Mouse (Mus musculus) CH12.LX (cell line): ENCODE measurements at regions not wholly inside any gene's neighbourhood (a gene's known extent, or its start where the extent isn't known, plus 50 kb on each side); places are given as distances from the start of the nearest gene placed in this dataset.

Source experiments
- DNase-seq: peaks from one replicate; pipeline ENCODE4 v3.0.0-alpha.2; 2013; ENCODE audit errors: extremely low read depth
- H3K27ac ChIP-seq: 2 replicates; pipeline ENCODE4 v1.5.1; 2012; ENCODE audit warnings: low read depth, mild to moderate bottlenecking, control low read depth, moderate library complexity; ENCODE audit not compliant: insufficient read depth
- H3K27me3 ChIP-seq: replicated peaks from 2 replicates; pipeline ENCODE3; 2012; ENCODE audit warnings: inconsistent platforms
- H3K36me3 ChIP-seq, 2 experiments: replicated peaks in 1 of 2; 2 replicates each; pipeline versions ENCODE3 to v1.6.1; 2012; ENCODE audit warnings: inconsistent platforms in 1 of 2, low read length in 1 of 2, mild to moderate bottlenecking in 1 of 2, mixed read lengths in 1 of 2, moderate library complexity in 1 of 2; ENCODE audit not compliant: control insufficient read depth in 1 of 2, insufficient read depth in 1 of 2
- H3K4me1 ChIP-seq, 2 experiments: 2 replicates each; pipeline ENCODE4 v1.6.1; 2012; ENCODE audit warnings: inconsistent platforms in 1 of 2, moderate library complexity in 1 of 2; ENCODE audit not compliant: insufficient read depth in 2 of 2, control insufficient read depth in 1 of 2
- H3K4me2 ChIP-seq: 2 replicates; pipeline ENCODE4 v1.6.1; 2012; ENCODE audit warnings: low read depth, mild to moderate bottlenecking, control low read depth; ENCODE audit not compliant: poor library complexity, insufficient read depth, severe bottlenecking
- H3K4me3 ChIP-seq, 3 experiments: fragments of 150-350 bp in 1 of 3; sonication (generic) in 1 of 3; replicated peaks in 1 of 3; 2 replicates each; pipeline versions ENCODE3 to v1.5.1; 2011 to 2012; ENCODE audit warnings: low read depth in 2 of 3, low read length in 2 of 3, mild to moderate bottlenecking in 2 of 3, moderate library complexity in 2 of 3, control low read depth in 1 of 3, improper control_type of control experiment in 1 of 3, inconsistent platforms in 1 of 3, mixed read lengths in 1 of 3; ENCODE audit not compliant: poor library complexity in 1 of 3
- H3K79me2 ChIP-seq: replicated peaks from 2 replicates; pipeline ENCODE4 v1.6.1; 2012; ENCODE audit warnings: mild to moderate bottlenecking, moderate library complexity; ENCODE audit not compliant: control insufficient read depth, poor library complexity, insufficient read depth, severe bottlenecking; ENCODE audit errors: extremely low read depth
- H3K9ac ChIP-seq: 2 replicates; pipeline ENCODE4 v1.6.1; 2012; ENCODE audit warnings: low read depth, mild to moderate bottlenecking, control low read depth, moderate library complexity; ENCODE audit not compliant: insufficient read depth
- H3K9me3 ChIP-seq: replicated peaks from 2 replicates; pipeline ENCODE3; 2012; ENCODE audit warnings: low read length, inconsistent platforms, mixed read lengths
- CHD1 ChIP-seq: IDR thresholded peaks from 2 replicates; pipeline ENCODE4 v1.6.1; 2012; ENCODE audit warnings: low read depth, low read length, improper control_type of control experiment, inconsistent platforms
- CHD2 ChIP-seq: IDR thresholded peaks from 2 replicates; pipeline ENCODE4 v1.6.1; 2011; ENCODE audit warnings: low read length, improper control_type of control experiment
- CTCF ChIP-seq, 2 experiments: IDR thresholded peaks in 1 of 2; conservative IDR thresholded peaks in 1 of 2; 2 replicates each; pipeline ENCODE4 v1.5.1; 2011 to 2012; ENCODE audit warnings: low read depth in 2 of 2, low read length in 2 of 2, improper control_type of control experiment in 1 of 2, inconsistent platforms in 1 of 2, mild to moderate bottlenecking in 1 of 2, moderate library complexity in 1 of 2
- ELF1 ChIP-seq: IDR thresholded peaks from 2 replicates; pipeline ENCODE4 v1.6.1; 2014; ENCODE audit warnings: low read depth, mild to moderate bottlenecking, inconsistent platforms, low read length, improper control_type of control experiment
- EP300 ChIP-seq: IDR thresholded peaks from 2 replicates; pipeline ENCODE4 v1.6.1; 2011; ENCODE audit warnings: low read length, improper control_type of control experiment
- GABPA ChIP-seq: IDR thresholded peaks from 2 replicates; pipeline ENCODE4 v1.6.1; 2012; ENCODE audit warnings: low read depth, low read length, improper control_type of control experiment, inconsistent platforms; ENCODE audit not compliant: insufficient replicate concordance
- HCFC1 ChIP-seq: IDR thresholded peaks from 2 replicates; pipeline ENCODE4 v1.6.1; 2012; ENCODE audit warnings: low read depth, mild to moderate bottlenecking, inconsistent platforms, low read length, improper control_type of control experiment
- JUN ChIP-seq: IDR thresholded peaks from 2 replicates; pipeline ENCODE4 v1.6.1; 2011; ENCODE audit warnings: low read depth, mild to moderate bottlenecking, low read length, improper control_type of control experiment, moderate library complexity; ENCODE audit not compliant: insufficient read depth
- KAT2A ChIP-seq: IDR thresholded peaks from 2 replicates; pipeline ENCODE4 v1.6.1; 2012; ENCODE audit warnings: low read length, improper control_type of control experiment, inconsistent platforms; ENCODE audit not compliant: insufficient replicate concordance
- MAX ChIP-seq: IDR thresholded peaks from 2 replicates; pipeline ENCODE4 v1.6.1; 2011; ENCODE audit warnings: low read length, improper control_type of control experiment
- MAZ ChIP-seq: IDR thresholded peaks from 2 replicates; pipeline ENCODE4 v1.6.1; 2012; ENCODE audit warnings: low read depth, mild to moderate bottlenecking, inconsistent platforms, low read length, improper control_type of control experiment, moderate library complexity
- MXI1 ChIP-seq: IDR thresholded peaks from 2 replicates; pipeline ENCODE4 v1.6.1; 2011; ENCODE audit warnings: mild to moderate bottlenecking, low read depth, low read length, improper control_type of control experiment
- NRF1 ChIP-seq: IDR thresholded peaks from 2 replicates; pipeline ENCODE4 v1.6.1; 2014; ENCODE audit warnings: low read depth, mild to moderate bottlenecking, inconsistent platforms, low read length, improper control_type of control experiment, moderate library complexity
- POLR2AphosphoS2 ChIP-seq: IDR thresholded peaks from 2 replicates; pipeline ENCODE4 v1.6.1; 2011; ENCODE audit warnings: low read depth, low read length, improper control_type of control experiment
- RAD21 ChIP-seq: IDR thresholded peaks from 2 replicates; pipeline ENCODE4 v1.6.1; 2011; ENCODE audit warnings: low read depth, mild to moderate bottlenecking, low read length, improper control_type of control experiment, moderate library complexity
- SIN3A ChIP-seq: IDR thresholded peaks from 2 replicates; pipeline ENCODE4 v1.6.1; 2012; ENCODE audit warnings: low read length, improper control_type of control experiment, inconsistent platforms
- SMC3 ChIP-seq: IDR thresholded peaks from 2 replicates; pipeline ENCODE4 v1.6.1; 2011; ENCODE audit warnings: low read depth, low read length, improper control_type of control experiment
- TBP ChIP-seq: conservative IDR thresholded peaks from 2 replicates; pipeline ENCODE4 v1.6.1; 2011; ENCODE audit warnings: low read depth, low read length, improper control_type of control experiment
- TCF12 ChIP-seq: IDR thresholded peaks from 2 replicates; pipeline ENCODE4 v1.6.1; 2014; ENCODE audit warnings: low read depth, mild to moderate bottlenecking, inconsistent platforms, low read length, improper control_type of control experiment
- USF2 ChIP-seq: conservative IDR thresholded peaks from 2 replicates; pipeline ENCODE4 v1.6.1; 2011; ENCODE audit warnings: low read depth, low read length, improper control_type of control experiment
- ZMIZ1 ChIP-seq: IDR thresholded peaks from 2 replicates; pipeline ENCODE4 v1.6.1; 2012; ENCODE audit warnings: low read depth, mild to moderate bottlenecking, inconsistent platforms, low read length, improper control_type of control experiment
- dilution Hi-C: fragments of 300-500 bp; cut with MboI; formaldehyde crosslinking; loops from 2 replicates; pipeline ENCODE4 v1.14.3; 2020; ENCODE audit warnings: low sequenced_read_pairs; ENCODE audit not compliant: extremely low pct_unique_long_range_greater_than_20kb, extremely low pct_ligation_motif_present
- in situ Hi-C: fragments of 300-500 bp; cut with MboI; formaldehyde crosslinking; loops from 3 replicates; pipeline ENCODE4 v1.14.3; 2019; ENCODE audit warnings: low sequenced_read_pairs, low pct_ligation_motif_present, low pct_unique_long_range_greater_than_20kb, mixed read lengths

DNA sequence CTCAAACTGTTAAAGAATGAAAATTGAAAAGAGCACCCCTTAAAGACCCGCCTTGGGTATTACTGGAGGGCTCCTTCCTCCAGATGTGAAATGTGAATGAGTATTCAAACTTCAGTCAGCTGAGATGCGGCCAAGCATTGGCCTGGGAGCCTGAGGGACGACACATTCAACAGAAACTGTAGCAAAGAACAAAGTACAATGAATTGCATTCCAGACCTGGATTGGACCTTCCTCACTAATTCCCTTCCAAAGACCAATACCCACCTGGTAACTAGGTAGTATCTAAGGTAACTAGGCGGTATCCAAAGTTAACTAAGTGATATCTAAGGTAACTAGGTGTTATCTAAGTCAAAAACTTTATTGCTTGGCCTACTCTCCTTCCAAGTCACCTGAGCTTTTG, 193.7 kb upstream of the Mkln1 start:
- Histone ChIP-seq H3K36me3 (peaks cover 6 to 59% of the 10 kb centered on the region in 2 experiments), H3K4me3 (no peak overlapping the region), H3K4me2 (no peak overlapping the region), H3K4me1 (peaks cover 18 to 61% of the 10 kb centered on the region in 2 experiments), H3K9ac (no peak overlapping the region), H3K27ac (no peak overlapping the region), H3K79me2 (peaks cover 14% of the 10 kb centered on the region), H3K9me3 (no peaks in the 10 kb centered on the region), H3K27me3 (no peaks in the 10 kb centered on the region)
- no peak for TF ChIP-seq JUN
- TF ChIP-seq GABPA, result no peak
- TF ChIP-seq NRF1, result no peak
- no peak for TF ChIP-seq KAT2A
- TF ChIP-seq ELF1, result no peak
- DNase-seq, result no peak
- dilution Hi-C loops (no loop called here), in situ Hi-C loops (loop anchor here (25.0 kb wide), 1 partner anchor 182 kb away; the partner anchor contains the start of gene Mkln1)

DNA sequence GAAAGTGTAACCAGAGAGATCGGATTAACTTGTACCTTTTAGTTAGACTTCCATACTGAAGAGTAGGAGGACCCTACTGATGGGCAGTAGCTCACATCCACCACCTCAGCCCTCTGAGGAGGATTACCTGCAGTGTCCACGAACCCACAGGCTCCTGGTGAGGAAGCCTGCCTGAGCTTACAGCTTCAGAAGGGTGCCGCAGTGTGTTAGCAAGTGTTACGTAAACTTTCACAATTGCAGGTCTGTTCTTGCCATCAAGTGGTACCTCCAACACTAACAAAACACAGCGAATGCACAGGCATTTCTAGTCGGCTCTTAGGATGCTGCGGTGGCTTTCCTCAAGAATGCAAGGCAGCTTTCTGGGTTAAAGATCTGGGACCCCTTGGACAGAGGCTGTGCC, 192.4 kb upstream of the Mkln1 start:
- Histone ChIP-seq H3K9me3 (no peaks in the 10 kb centered on the region), H3K4me2 (no peak overlapping the region), H3K4me3 (no peak overlapping the region)
- dilution Hi-C loops, result no loop called here
- TF ChIP-seq CTCF (conservative IDR thresholded peaks at IDR 0.05 in 1 of 2, IDR thresholded peaks at IDR 0.05 in 1 of 2; ENCODE audit: low read depth in 2 of 2, low read length in 2 of 2), result no peak
- TF ChIP-seq, all 38 proteins: peak for 0
- peaks cover 11 to 68% of the 10 kb centered on the region in 2 experiments for H3K36me3 ChIP-seq
- no peak overlapping the region for H3K27ac ChIP-seq
- no peaks in the 10 kb centered on the region for H3K27me3 ChIP-seq
- in situ Hi-C loops, result loop anchor here (25.0 kb wide), 1 partner anchor 181 kb away; the partner anchor contains the start of gene Mkln1
- peaks cover 14% of the 10 kb centered on the region for H3K79me2 ChIP-seq
- peaks cover 17 to 57% of the 10 kb centered on the region in 2 experiments for H3K4me1 ChIP-seq
- no peak overlapping the region for H3K9ac ChIP-seq
- DNase-seq, result no peak

DNA sequence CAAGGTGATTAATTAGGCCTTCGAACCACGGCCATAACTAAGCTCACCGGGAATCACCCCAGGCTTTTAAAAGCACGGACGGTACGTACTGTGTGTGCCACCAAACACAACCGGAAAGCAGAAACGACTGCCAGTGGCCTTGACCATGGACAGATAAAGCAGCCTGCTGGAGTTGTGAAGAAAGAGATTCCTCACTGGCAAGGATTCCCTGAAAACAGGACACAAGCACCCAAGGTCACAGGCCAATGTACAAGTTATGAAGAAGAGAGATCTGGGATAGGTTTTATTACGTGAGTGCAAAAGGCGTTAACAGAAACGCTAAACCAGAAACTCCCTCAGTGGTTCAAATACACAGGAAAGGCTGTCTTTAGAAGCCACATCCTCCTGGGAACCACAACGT, 191.3 kb upstream of the Mkln1 start:
- no peak overlapping the region for H3K4me2 ChIP-seq
- no peak for DNase-seq
- no peaks in the 10 kb centered on the region for H3K9me3 ChIP-seq
- H3K4me1 ChIP-seq, result peaks cover 8 to 48% of the 10 kb centered on the region in 2 experiments
- in situ Hi-C loops (loop anchor here (25.0 kb wide), 1 partner anchor 180 kb away; the partner anchor contains the start of gene Mkln1), dilution Hi-C loops (no loop called here)
- H3K4me3 ChIP-seq, result no peak overlapping the region
- H3K9ac ChIP-seq, result no peak overlapping the region
- peaks cover 11 to 73% of the 10 kb centered on the region in 2 experiments for H3K36me3 ChIP-seq
- TF ChIP-seq POLR2AphosphoS2 (no peak), CHD1 (no peak), EP300 (no peak), MAX (no peak), TCF12 (no peak), CHD2 (no peak), MAZ (no peak), CTCF (conservative IDR thresholded peaks at IDR 0.05 in 1 of 2, IDR thresholded peaks at IDR 0.05 in 1 of 2; ENCODE audit: low read depth in 2 of 2, low read length in 2 of 2) (no peak), SIN3A (no peak), USF2 (no peak), ZMIZ1 (no peak), SMC3 (no peak), HCFC1 (no peak), RAD21 (no peak), NRF1 (no peak), TBP (no peak), MXI1 (no peak)
- H3K27ac ChIP-seq, result no peak overlapping the region
- H3K79me2 ChIP-seq, result peaks cover 13% of the 10 kb centered on the region
- H3K27me3 ChIP-seq, result no peaks in the 10 kb centered on the region
